Mouse (Mus musculus): ENCODE data around the gene Brca2. TPM values are rescaled to one million over a fixed set of nuclear protein-coding genes. Genes with fewer than 3 reads are reported as not detected.
A peak's percentile ranks its signal among the peaks of the same experiment; 100 is the strongest.

The Brca2 gene
- total RNA-seq, 2 experiments from 2014 or later: 38.8 to 56.0 TPM

GRCm38 (mm10) chr5:150561376-150561775 lies 38.9 kb downstream of the Brca2 start:
- ATAC-seq (replicated peaks; ENCODE audit: poor library complexity, severe bottlenecking): no peak

DNA sequence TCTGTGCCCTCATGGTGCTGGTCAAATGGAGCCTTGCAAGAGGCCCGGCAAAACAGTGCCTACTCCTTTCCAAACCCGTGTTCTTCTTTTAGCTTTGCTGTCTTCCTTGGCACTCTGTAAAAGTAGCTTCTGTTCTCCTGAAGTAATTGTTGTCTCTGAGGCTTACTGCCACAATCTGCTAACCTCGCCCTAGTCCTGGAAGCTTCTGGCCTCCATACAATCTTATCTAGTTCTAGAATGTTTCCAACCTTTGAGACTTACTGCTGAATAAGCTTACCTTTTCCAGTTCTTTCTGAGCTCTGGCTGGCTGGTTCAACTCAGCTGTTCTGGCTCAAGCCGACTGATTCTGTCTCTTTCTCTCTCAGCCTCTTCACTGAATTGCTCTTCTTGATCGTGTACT lies 39.4 kb downstream of the Brca2 start:
- ATAC-seq (replicated peaks; ENCODE audit: poor library complexity, severe bottlenecking): no peak

GRCm38 (mm10) chr5:150564426-150564825 lies 42.0 kb downstream of the Brca2 start:
- ATAC-seq (replicated peaks; ENCODE audit: poor library complexity, severe bottlenecking): no peak

GRCm38 (mm10) chr5:150566226-150566625 lies 43.8 kb downstream of the Brca2 start:
- ATAC-seq (replicated peaks; ENCODE audit: poor library complexity, severe bottlenecking): no peak

DNA sequence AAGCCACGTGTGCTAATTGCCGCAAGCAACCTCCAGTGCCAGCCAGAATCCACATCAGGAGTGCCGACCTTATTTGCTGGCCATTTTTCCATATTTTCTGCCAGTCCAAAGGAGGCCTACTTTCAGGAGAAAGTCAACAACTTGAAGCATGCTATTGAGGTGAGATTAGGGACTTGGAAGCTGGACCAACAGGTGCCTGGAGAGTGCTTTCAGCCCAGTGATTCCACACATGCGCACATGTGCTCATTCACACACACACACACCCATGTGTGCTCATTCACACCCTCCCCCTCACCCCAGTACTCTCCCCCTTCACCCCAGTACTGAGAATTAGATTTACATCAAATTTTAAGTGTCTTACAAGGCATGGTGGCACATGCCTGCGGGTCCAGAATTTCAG lies 44.5 kb downstream of the Brca2 start:
- ATAC-seq (replicated peaks; ENCODE audit: poor library complexity, severe bottlenecking): no peak

DNA sequence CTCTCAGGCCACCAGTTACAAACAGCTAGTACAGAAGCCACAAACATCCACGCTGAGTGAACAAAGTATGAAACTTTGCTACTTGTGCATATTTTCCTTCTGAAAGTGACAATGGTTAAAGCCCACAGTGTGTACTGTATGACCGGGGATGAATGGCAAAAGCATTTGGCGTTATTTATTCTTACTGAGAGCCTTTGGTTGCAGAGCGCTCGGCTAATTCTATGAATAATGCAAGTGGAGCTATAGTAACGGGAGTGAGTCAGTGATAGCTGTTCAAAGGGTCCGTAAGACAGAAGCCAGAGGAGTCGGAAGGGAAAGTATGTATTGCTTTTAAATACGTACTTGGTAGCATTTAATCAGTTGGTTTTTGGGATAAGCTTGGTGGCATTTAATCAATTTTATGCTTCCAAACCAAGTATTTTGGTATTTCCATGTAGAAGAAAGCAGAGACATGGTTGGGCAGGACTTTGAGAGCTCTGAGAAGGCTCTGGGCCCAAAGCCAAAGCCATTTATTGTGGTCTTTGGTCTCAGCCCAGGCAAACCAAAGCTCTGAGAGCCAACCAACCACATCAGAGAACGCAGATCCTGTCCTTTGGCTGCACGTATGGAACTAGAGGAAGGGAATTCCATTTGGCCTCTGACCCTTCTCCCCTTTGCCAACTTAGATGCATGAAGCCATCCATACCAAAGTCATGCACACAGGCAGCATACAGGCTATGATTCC lies 48.2 kb downstream of the Brca2 start:
- no peak for ATAC-seq (replicated peaks; ENCODE audit: poor library complexity, severe bottlenecking)

- ATAC-seq (replicated peaks; ENCODE audit: poor library complexity, severe bottlenecking): no peak
These were observed 52.0 kb downstream of the Brca2 start for GRCm38 (mm10) chr5:150574403-150574802.

- no peak for ATAC-seq (replicated peaks; ENCODE audit: poor library complexity, severe bottlenecking)
These were observed 52.5 kb downstream of the Brca2 start for GRCm38 (mm10) chr5:150574885-150575284.

GRCm38 (mm10) chr5:150576832-150577231 lies 54.4 kb downstream of the Brca2 start:
- ATAC-seq (replicated peaks; ENCODE audit: poor library complexity, severe bottlenecking): no peak

GRCm38 (mm10) chr5:150578613-150579171 lies 56.3 kb downstream of the Brca2 start:
- peak; percentile 35; the same call in 1 of the 2 replicates for ATAC-seq (replicated peaks; ENCODE audit: poor library complexity, severe bottlenecking)

GRCm38 (mm10) chr5:150581180-150581579 lies 58.8 kb downstream of the Brca2 start:
- no peak for ATAC-seq (replicated peaks; ENCODE audit: poor library complexity, severe bottlenecking)

DNA sequence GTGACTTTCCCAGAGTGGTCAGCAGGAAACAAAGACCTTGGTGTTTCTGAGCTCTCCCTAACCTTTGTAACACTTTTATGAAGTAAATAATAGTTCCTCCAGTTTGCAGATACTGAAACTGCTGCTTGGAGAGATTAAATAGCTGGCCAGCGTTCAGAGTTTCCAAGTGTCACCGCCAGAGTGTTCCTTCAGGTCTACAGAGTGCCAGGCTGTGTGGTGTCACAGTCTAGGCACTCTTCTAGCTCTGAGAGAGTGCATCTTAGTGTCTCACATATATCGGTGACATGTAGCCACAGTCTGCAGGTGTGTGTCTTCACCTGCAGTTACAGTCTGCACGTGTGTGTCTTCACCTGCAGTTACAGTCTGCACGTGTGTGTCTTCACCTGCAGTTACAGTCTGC lies 60.8 kb downstream of the Brca2 start:
- no peak for ATAC-seq (replicated peaks; ENCODE audit: poor library complexity, severe bottlenecking)

DNA sequence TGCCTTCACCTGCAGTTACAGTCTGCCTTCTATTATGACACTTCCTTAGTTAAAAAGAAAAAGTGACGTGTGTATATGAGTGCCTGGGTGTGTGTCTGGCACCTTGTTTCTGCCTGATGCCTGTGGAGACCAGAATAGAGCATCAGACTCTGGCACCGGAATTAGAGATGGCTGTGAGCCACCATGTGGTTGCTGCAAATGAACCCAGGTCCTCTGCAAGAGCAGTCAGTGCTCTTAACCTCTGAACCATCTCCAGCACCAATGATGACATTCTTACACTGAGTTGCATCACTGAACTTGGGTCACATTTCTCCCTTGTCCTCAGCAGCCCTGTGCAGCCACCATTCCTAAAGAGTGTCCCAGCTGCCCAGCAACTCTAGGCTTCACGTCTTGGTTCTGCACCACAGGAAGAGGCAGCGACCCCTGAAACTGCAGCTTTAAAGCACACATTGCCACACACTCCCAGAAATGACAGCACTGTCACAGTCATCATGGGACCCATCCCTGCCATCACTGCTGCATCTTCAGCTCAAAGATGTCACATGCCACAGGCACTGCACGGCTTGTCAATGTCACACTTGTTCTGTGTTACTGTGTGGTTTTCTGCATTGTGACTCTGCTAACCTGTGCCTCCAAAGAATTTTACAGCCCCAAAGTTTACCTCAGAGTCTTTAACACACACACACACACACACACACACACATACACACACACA lies 61.3 kb downstream of the Brca2 start:
- ATAC-seq (replicated peaks; ENCODE audit: poor library complexity, severe bottlenecking): peak; percentile 83

- ATAC-seq (replicated peaks; ENCODE audit: poor library complexity, severe bottlenecking): peak; percentile 42
These were observed 61.9 kb downstream of the Brca2 start for GRCm38 (mm10) chr5:150584337-150584729.

DNA sequence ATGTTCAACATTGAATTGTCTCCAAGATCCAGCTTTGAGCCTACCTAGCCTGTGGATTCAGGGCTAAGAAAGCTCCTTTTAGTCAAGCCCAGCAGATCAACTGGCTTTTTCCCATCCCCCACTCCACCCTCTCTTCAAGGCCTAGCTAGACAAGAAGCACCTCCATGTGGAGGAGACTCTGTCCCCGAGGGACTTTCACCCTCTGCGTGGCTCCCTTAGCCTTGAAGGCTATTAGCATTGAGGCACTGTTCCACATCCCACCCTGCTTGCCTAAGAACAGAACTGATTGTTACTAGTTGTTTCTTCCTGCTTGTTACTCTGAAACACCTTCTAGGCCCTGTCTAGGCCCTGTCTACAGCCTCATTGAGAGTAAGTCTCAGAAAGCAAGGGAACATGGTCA lies 67.5 kb downstream of the Brca2 start:
- no peak for ATAC-seq (replicated peaks; ENCODE audit: poor library complexity, severe bottlenecking)

GRCm38 (mm10) chr5:150592186-150592903 lies 69.9 kb downstream of the Brca2 start:
- peak; percentile 57 for ATAC-seq (replicated peaks; ENCODE audit: poor library complexity, severe bottlenecking)

DNA sequence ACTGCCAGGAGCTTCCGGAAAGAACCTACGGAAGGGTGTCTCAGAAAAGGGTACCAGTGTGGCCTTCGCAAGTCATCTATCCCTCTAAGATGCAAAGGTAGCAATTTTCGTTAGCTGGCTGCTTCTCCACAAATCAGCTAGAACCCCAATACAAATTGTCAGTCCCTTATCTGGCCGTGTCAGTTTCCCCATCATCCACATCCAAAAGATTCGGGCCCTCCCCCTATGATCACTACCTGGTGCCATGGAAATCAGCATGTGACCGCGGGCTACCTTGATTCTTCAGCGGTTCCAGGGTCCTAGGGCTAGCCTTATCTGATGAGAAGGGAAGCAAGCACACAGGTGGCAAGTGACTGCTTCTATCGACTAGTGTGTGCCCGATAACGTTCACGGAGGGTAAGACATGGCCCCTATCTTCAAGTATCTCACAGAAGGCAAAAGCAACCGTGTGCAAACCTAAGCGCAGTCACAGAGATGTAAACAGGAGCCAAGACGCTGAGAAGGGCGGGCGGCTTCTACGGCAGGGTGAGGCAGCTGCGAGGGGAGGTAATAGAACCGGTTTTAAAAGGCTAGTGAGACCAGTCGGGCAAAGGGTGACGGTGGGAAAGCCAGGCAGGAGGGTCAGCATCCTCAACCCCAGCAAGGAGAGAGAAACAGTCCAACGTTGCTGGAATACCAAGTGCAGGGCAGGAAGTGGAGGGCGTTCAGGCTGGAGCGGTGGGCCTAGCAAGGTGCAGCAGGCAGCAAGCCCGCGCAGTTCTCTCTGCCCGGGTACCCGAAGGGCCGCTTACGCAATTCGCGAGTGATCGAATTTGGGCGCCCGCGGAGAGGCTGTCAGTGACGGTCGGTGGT lies 70.7 kb downstream of the Brca2 start:
- ATAC-seq (replicated peaks; ENCODE audit: poor library complexity, severe bottlenecking): peak; percentile 26

GRCm38 (mm10) chr5:150593756-150594648 lies 71.6 kb downstream of the Brca2 start:
- peak; percentile 35 for ATAC-seq (replicated peaks; ENCODE audit: poor library complexity, severe bottlenecking)
